Mouse (Mus musculus) brain, embryonic 18.5 days (tissue): Measurements from ENCODE around the gene N4bp2.

Source experiments
- DNase-seq: peaks from one replicate; pipeline ENCODE4 v3.0.0-alpha.2; 2012; ENCODE audit warnings: low read depth, low spot score

N4bp2 gene

GRCm38 (mm10) chr5:65827102-65827501 is 63.8 kb downstream of the N4bp2 start:
- no peak for DNase-seq

GRCm38 (mm10) chr5:65828261-65828660 is 64.9 kb downstream of the N4bp2 start:
- no peak for DNase-seq

- no peak for DNase-seq
Measured at GRCm38 (mm10) chr5:65829059-65829458, 65.7 kb downstream of the N4bp2 start.

- DNase-seq = no peak
Measured at GRCm38 (mm10) chr5:65831917-65832618, 68.7 kb downstream of the N4bp2 start.

- no peak for DNase-seq
Measured at GRCm38 (mm10) chr5:65833092-65833491, 69.8 kb downstream of the N4bp2 start.

- DNase-seq = no peak
Measured at GRCm38 (mm10) chr5:65833766-65834498, 70.6 kb downstream of the N4bp2 start.

- no peak for DNase-seq
Measured at GRCm38 (mm10) chr5:65838053-65838452, 74.7 kb downstream of the N4bp2 start.

- no peak for DNase-seq
Measured at GRCm38 (mm10) chr5:65842947-65843346, 79.6 kb downstream of the N4bp2 start.

- no peak for DNase-seq
Measured at GRCm38 (mm10) chr5:65846534-65846933, 83.2 kb downstream of the N4bp2 start.

GRCm38 (mm10) chr5:65846958-65847357 is 83.6 kb downstream of the N4bp2 start:
- no peak for DNase-seq

- no peak for DNase-seq
Measured at GRCm38 (mm10) chr5:65847656-65848055, 84.3 kb downstream of the N4bp2 start.

- no peak for DNase-seq
Measured at GRCm38 (mm10) chr5:65850765-65851164, 87.4 kb downstream of the N4bp2 start.

GRCm38 (mm10) chr5:65854786-65855191 is 91.5 kb downstream of the N4bp2 start:
- DNase-seq = no peak

GRCm38 (mm10) chr5:65855571-65855970 is 92.2 kb downstream of the N4bp2 start:
- no peak for DNase-seq

GRCm38 (mm10) chr5:65856591-65857411 is 93.5 kb downstream of the N4bp2 start:
- no peak for DNase-seq

- DNase-seq = no peak
Measured at GRCm38 (mm10) chr5:65857935-65858334, 94.6 kb downstream of the N4bp2 start.

- DNase-seq = no peak
Measured at GRCm38 (mm10) chr5:65858355-65858754, 95.0 kb downstream of the N4bp2 start.

- no peak for DNase-seq
Measured at GRCm38 (mm10) chr5:65858898-65859297, 95.6 kb downstream of the N4bp2 start.

GRCm38 (mm10) chr5:65859396-65859795 is 96.1 kb downstream of the N4bp2 start:
- DNase-seq = no peak

GRCm38 (mm10) chr5:65860281-65861000 is 97.1 kb downstream of the N4bp2 start:
- no peak for DNase-seq

GRCm38 (mm10) chr5:65861154-65861944 is 98.0 kb downstream of the N4bp2 start, which contains the start of gene Rhoh:
Gene Rhoh, plus strand, starts transcription at chr5:65861213.
- DNase-seq = no peak
